Mouse (Mus musculus) left cerebral cortex, adult 9 months (tissue): ENCODE data around the gene Limd2.
A peak's percentile ranks its signal among the peaks of the same experiment; 100 is the strongest.

Experiments used
- DNase-seq, 2 experiments: peaks; one replicate each; pipeline ENCODE4 v3.0.0; 2022; ENCODE audit warnings: low spot score in 2 of 2

Gene Limd2

DNA sequence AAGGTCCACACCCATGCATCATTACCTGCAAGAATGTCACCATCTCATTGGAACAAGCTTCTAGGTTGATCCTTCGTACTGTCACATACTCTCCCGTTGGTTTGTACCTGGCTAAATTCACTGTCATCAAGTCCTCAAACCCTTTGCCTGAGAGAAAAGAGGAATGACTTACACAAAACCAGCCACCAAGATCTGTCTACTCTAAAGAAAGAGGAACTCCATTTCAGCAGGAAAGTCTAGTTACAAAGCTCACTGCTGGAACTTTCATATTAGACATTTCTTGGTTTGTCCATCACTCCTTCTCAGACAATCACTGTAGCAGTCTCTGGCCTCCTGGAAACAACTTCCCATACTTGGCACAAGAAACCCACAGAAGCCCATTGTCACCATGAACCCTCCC, 12.6 kb upstream of the Limd2 start:
- no peak for DNase-seq

GRCm38 (mm10) chr11:106170807-106171206, 10.1 kb upstream of the Limd2 start:
- no peak for DNase-seq

DNA sequence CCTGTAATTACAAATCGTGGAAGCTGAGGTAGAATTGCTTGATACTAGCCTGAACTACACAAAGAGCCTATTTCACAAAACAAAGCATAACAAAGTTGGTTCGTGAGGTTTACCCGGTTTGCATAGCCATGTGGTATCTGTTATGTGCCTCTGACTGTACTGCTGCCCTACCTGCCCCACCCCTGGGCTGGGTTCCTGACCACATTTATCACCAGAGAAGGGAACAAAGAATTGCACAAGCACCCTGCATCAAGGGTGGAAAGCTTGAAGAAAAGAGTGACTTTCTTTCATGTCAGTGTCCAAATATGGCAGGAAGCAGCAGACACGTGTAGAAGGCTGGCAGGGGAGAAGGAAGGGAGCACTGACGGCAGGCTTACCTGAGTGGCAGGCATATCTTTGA, 6.8 kb upstream of the Limd2 start:
- DNase-seq, result no peak

DNA sequence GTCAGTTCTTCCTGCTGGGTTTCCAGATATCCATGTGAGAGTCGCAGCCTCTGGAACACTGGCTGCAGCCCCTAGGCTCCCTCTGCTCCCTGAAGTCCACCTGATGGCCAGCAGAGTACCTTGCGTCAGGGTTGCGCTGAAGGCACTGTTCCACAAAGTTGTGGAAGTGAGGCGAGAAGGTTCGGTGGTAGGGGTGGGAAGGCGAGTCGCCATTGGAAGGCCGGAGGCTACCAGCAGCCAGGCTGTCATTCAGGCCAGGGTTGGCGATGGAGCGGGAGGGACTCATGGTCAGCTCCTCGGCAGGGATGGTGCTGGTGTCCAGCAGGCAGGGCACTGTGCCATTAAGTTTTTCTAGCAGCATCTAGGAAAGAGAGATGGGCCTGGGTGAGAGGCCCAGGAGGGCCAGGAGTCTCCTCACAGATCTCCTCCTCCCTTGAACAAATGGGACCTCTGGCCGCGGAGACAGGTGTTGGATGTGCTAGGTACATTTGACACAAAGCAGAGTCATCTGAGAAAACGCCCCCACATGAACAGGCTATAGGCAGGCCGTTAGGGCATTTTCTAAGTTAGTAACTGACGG, 4.0 kb upstream of the Limd2 start:
- no peak for DNase-seq

DNA sequence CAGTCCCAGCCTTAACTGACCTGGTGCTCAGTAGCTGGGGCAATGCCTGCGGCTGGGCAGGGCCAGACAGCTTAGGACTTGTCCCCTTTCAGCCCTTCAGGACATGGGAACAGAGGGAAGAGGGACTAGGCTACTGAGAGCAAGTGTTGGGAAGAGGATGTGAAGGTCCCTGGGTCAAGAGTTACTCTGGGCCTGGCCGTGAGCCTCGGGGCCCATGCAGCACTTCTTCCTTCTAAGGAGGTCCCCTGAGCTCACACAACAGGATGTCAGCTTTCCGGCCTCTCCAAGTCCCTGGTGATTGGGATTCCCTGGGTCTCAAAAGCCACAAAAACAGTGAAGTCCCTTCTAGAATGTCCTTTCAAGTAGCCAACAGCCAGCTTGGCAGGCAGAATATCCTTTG, 2.9 kb upstream of the Limd2 start:
- DNase-seq, result no peak

- no peak for DNase-seq
Observed at GRCm38 (mm10) chr11:106162237-106162636, 1.6 kb upstream of the Limd2 start.

GRCm38 (mm10) chr11:106159921-106160840, 479 bp downstream of the Limd2 start:
- peak; percentile 70 to 79 for DNase-seq

DNA sequence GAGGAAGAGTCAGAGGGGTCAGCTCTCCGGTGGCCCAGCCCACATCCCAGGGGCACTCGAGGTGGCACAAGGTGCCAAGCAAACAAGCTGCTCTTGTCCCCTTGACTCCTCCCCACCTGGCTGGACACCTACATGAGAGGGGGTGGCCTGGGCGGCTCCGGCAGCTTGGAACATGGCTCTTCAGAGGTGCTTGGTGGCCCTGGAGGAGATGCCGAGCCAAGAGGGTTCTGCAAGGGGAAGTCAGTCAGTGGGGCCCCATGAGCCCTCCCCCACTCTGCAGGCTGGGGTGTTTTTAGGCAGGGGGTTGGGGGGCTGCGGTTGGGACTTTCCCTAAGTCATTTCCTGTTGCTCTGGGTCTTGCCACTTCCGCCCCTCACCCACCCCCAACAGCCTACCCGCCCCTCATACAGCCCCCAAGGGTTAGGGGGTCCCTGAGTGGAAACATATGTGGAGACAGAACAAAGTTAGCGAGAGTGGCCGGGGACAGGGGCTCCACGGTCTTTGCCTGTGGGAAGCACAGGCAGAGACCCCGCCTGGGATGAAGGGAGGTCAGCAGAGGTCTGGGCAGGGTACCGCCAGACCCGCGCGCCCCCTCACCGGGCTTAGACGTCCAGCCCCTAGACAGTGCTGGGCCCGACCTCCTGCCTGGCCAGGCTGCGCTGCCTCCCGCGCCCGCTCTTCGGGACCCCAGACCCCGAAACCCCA, 1.3 kb downstream of the Limd2 start:
- DNase-seq, result peak in 1 of 2 experiments; percentile 61

- DNase-seq, result no peak
Observed at GRCm38 (mm10) chr11:106158930-106159215, 1.8 kb downstream of the Limd2 start.

DNA sequence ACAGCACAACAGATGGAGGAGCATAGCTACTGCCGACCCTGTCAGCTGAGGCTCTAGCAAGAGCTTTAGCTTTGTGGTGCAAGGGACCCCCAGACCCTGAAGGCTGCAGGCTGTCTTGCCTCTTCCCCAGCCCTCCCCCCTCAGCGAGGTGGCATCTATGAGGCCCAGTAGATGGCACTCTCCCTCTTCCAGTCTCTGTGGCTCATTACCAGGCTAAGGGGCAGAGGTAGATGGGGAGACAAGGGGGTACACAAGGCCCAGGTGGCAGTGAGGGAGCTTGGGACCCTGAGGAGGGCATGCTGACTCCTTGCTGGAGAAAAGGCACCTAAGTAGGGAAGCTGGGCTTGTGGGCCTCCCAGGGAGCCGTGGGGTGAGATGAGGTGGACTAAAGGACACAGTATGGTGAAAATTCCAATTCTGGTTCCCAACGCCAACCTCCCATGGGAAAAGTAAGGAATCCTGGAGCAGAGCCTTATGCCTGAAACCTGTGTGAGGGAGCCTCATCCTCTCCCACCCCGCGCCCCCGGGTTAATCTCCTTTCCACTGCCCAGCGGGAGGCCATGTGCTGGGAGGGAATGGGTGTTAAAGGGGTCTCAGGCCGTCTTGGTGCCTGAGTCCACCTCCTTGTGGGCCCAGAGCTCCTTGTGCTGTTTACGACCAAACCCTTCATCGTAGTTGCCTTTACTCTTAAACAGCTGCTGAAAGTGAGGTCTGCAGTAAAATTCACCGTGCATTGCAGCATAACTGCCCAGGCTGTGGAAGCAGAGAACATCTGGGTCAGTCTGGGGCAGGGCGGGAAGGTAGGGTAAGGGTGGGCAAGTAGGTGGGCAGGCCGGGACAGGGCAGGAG, 2.4 kb downstream of the Limd2 start:
- no peak for DNase-seq

GRCm38 (mm10) chr11:106157154-106157553, 3.5 kb downstream of the Limd2 start:
- no peak for DNase-seq

GRCm38 (mm10) chr11:106156257-106156656, 4.4 kb downstream of the Limd2 start:
- no peak for DNase-seq

- DNase-seq, result no peak
Observed at GRCm38 (mm10) chr11:106155761-106156160, 4.9 kb downstream of the Limd2 start.

DNA sequence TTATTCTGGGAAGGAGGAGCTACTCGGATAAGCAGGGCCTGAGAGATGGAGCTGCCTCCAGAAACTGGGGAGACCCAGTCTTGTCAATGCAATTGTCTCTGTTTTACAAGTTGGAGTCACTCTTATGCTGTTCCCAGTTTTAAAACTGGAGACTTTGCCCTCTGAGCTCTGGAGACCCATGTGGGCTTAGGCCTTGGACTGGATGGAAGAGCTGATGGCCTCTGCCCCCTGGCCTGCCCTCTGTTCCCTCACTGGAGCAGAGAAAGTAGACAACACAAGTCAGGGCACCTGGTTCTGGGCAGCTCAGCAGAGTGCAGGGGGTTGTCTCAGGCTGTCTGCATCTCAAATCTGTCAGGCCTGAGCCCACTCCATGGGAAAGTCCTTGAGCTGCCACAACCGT, 5.9 kb downstream of the Limd2 start:
- DNase-seq, result no peak

- no peak for DNase-seq
Observed at GRCm38 (mm10) chr11:106154091-106154490, 6.6 kb downstream of the Limd2 start.

DNA sequence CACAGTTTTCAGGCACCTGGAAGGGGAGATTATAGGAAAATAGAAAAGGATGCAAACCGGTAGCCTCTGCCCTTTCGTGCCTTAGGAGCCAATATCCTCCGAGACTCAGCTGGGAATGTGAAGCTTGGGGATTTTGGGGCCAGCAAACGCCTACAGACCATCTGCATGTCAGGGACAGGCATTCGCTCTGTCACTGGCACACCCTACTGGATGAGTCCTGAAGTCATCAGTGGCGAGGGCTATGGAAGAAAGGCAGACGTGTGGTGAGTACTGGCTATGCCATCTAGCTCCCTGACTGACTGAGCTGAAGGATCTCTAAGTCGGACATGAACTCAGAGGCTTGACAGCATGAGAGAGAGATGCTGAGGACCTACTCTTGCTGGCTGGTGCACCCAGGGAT, 8.5 kb downstream of the Limd2 start:
- DNase-seq, result peak in 1 of 2 experiments; percentile 72

GRCm38 (mm10) chr11:106151219-106151618, 9.4 kb downstream of the Limd2 start:
- no peak for DNase-seq

DNA sequence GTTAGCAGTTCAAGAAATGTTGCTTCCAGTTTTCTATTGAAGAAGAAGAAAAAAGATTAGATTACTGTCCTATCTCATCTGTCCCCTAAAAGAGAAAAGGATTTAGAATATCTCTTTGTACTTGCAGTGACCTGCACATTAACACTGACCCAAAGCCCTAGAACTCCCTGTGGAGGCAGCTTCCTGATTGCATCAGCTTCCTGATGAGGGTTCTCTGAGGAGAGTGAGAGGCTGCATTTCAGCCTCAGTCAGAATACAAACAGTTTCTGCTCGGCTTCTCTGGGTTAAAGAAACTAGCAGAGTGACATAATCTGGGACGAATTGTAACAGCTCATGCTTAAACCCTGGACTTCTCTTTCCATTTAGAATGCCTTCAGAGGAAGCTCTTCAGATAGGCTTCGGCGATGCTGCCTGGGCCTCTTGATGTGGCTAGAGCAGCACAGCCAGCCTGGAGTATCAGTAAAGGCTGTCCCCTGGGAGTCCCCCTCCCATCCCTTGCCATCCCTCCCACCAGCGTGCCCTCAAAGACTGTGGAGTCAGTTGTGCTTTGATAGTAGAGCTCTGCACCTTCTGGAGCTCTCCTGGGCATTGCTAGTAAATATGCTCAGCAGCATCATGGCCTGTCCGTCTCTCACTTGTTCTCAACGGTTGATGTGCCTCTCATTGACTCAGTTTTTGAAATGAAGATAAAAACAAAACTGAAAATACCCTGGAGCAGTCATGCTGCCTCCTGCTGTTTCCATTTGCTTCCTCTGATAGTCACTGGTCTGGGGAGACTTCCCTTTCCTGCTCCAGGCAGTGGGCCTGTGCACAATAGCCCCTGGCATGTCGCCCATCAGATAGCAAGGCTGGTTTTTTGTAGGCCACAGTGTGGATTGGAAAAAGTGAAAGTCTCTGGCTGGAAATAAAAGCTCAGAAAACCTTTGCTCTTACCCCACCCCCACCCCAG, 25.8 kb downstream of the Limd2 start:
- no peak for DNase-seq

DNA sequence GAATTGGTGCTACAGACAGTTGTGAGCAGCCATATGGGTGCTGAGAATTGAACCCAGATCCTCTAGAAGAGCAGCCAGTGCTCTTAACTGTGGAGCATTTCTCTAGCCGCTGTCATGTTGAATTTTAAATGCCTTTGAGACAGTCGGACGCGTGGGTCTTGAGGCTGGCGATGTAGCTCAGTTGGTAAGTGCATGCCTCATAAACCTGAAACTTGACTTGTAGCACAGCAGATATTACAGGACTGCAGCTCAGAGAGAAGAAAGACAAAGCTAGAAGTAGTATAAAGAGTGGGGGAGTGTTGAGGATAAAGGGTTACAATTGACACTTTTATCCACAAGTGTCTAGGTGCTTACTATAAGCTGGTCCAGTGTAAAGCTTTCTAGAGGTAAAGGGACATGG, 28.1 kb downstream of the Limd2 start:
- DNase-seq, result no peak

DNA sequence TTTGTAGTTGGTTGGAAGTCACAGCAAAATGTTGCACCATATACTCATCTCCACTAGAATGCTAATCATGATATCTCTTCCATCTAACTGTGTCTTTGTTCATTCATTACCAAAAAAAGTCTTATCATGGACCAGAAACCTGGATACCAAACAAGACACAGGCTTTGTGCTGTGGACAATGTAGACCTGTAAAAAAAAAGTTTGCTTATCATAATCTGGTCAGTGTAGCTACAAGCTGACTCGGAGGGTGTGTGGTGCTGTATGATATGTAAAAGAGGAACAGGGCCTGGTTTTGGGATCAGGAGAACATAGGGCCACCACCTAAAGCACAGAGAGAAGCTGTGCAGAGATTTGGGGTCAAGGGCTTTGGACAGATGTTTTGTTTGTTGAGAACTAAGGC, 31.2 kb downstream of the Limd2 start:
- no peak for DNase-seq
